Mouse (Mus musculus) heart, adult 2 months (tissue): ENCODE results near the gene Tulp2.

Experiments
- CTCF ChIP-seq: fragments of 200-600 bp; IDR thresholded peaks from 2 replicates; pipeline ENCODE4 v1.8.1; 2022; ENCODE audit warnings: antibody characterized with exemption, mild to moderate bottlenecking, moderate library complexity
- EP300 ChIP-seq: fragments of 200-500 bp; IDR thresholded peaks from 2 replicates; pipeline ENCODE4 v1.6.1; 2011; ENCODE audit warnings: low read depth, low read length, control low read depth; ENCODE audit not compliant: insufficient read depth

GRCm38 (mm10) chr7:45482166-45482565 is 489 bp downstream of the Tulp2 start:
- TF ChIP-seq CTCF (no peak), EP300 (no peak)
